Mouse (Mus musculus): ENCODE measurements around the gene Hmgb1. TPM values are rescaled to one million over a fixed set of nuclear protein-coding genes. Genes with fewer than 3 reads are reported as not detected.
"Not testable (repeated sequence)": the region's sequence is repeated elsewhere in the genome, so short reads cannot be mapped to it uniquely, and the experiment has no call there.

The Hmgb1 gene
- polyA plus RNA-seq, 1 experiment = 22.9 TPM

DNA sequence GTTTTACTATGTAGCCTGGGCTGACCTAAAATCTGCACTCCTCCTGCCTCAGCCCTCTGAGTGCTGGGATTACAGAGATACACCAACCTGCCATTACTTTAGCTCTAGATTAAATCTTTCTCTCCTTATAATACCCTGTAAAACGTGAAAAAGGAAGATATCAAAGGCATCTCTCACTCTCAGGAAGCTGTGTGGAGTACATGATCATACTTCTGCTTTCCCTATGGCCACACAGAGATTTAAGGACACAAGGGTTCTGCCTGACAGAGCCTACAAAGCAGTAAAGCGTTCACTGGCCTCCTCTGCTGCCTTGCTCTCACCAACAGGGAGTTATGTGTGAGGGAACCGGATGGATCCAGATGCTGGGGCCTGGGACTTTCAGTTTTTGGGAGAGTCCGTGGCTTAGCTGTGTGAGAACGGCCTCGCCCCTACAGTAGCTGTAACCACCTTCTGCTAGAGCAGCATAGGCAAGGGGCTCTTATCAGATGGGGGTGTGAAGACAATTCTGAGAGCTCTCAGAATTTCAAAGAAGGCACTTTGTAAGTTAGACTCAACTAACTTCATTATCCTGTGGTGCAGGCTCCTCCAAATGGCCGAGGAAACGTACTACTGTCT lies 36.8 kb downstream of the Hmgb1 start:
- no peak for DNase-seq (ENCODE audit: low read depth)

- DNase-seq (ENCODE audit: low read depth) = no peak
These were observed 37.6 kb downstream of the Hmgb1 start for GRCm38 (mm10) chr5:149146691-149147090.

- peak; percentile 51 for DNase-seq (ENCODE audit: low read depth)
These were observed 40.4 kb downstream of the Hmgb1 start for GRCm38 (mm10) chr5:149143766-149144375.

DNA sequence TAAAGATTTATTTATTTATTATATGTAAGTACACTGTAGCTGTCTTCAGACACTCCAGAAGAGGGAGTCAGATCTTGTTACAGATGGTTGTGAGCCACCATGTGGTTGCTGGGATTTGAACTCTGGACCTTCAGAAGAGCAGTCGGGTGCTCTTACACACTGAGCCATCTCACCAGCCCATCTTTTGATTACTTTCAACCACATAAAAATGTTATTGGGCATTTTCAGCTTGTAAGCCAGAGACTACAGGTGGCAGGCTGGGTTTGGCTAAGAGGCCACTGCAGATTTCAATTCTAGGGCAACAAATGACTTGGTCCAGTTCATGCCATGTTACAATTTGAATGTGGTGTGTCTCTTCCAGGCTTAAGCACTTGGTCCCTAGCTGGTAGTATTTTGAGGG lies 43.1 kb downstream of the Hmgb1 start:
- not testable (repeated sequence) for DNase-seq (ENCODE audit: low read depth)

DNA sequence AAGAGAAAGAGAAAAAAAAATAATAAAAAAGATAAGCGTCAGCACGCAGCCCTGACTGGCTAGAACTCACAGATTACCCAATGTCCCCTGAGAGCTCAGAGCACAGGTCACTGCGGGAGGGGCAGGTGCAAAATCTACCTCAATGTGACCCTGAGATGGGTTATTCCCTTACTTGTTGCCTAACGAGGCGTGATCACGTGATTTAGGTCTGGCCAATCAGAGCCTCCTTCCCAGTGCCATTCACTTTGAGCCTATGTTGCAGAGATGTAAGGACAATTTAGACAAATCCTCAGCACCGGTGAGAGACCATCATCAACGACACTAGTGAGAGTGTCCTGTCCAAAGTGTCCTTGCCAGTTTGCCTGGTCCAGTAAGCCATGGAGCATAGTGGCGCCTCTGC lies 44.0 kb downstream of the Hmgb1 start:
- DNase-seq (ENCODE audit: low read depth) = no peak

DNA sequence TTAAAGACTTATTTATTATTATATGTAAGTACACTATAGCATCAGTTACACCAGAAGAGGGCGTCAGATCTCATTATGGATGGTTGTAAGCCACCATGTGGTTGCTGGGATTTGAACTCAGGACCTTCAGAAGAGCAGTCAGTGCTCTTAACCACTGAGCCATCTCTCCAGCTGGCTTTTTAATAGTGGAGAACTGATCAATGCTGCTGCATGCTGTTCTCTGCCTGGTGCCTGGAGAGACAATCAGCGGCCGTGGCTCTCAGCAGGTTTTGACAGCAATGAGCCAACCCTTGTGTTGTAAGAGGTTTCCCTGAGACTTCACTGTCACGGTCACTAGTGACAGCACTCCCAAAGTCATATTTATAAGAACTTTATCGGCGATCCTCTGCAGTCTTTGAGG lies 46.2 kb downstream of the Hmgb1 start:
- not testable (repeated sequence) for DNase-seq (ENCODE audit: low read depth)

GRCm38 (mm10) chr5:149137447-149137846 lies 46.8 kb downstream of the Hmgb1 start:
- no peak for DNase-seq (ENCODE audit: low read depth)

DNA sequence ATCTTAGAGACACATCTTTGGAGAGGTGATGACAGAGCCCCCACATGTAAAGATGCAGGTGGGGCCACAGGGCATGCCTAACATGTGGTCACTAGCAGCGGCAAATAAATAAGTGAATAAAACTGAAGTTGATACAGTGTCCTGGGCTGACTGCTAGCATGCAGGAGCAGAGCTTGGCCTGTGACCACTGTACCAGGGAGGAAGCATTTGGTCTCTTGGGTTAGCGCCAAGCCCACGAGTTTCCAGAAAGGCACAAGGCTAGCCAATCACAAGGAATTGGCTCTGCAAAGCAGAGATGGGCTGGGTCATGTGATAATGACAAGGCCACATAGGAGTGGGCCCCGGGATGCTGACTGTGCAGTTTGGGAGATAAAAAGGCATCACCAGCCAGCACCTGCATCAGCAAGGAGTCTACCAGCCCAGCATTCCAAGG lies 47.3 kb downstream of the Hmgb1 start:
- DNase-seq (ENCODE audit: low read depth) = no peak

DNA sequence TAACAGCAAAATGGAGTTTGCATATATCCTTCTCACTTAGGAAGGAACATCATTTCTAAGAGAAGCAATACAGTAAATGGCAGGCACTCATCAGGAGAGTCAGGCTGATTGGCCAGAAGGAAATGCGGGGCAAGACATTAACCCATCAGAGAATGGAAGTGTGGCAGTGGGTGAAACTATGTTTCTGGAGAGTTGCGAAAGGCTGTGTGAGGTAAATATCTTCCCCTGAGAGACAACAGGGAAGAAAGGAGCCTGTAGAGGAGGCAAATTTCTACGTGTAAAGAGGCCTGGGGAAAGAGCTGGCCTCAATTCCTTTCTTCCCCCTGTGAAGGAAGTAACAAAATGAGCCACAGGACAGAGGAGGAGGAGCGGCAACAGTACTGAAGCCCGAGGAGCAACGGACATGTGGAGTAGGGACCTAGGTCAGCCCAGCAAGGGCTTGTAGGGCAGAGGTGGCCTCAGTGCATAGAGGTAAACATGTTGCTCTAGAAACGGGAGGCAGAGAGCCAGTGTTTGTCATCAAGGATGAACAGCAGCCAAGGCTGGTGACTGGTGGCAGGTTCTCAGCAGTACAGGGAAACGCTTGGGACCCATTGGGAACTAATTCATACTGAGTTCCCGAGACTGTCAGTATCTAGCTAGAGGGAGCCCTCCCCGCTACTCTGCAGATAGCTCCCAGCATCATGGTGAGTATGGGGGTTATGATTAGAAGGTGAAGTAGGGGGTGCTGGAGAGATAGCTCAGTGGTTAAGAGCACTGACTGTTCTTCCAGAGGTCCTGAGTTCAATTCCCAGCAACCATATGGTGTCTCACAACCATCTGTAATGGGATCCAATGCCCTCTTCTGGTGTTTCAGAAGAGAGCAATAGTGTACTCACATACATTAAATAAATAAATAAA lies 48.6 kb downstream of the Hmgb1 start:
- DNase-seq (ENCODE audit: low read depth) = no peak

DNA sequence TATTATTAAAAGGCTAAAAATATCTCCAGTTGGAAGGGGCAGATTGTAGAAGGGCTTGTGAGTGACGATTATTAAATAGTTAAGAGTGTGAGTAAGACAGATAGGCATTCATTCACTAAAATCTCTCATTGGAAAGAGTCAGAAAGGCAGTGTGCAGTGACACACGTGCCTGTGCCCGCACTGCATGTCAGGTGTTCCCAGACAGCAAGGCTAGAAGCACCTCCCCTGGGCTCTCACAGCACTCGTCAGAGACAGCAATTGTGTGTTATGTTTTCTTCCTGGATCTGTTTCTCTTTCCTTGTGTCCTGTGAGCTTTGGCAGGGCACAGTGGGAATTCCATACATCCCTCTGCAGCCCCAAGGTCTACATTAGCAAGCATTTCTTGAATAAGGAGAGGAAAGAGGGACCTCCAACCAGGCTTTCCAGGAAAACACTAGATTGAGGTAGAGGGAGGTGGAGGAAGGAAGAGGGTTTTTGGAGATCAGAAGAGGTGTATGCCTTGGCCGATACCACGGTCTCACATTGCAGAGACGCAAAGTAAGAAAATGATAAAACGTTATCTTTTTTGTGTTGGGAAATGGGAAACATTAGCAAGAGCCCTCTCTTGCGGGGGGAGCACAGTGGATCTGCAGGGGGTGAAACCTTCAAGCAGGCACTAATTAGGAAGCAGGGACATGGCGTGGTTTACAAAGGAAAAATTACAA lies 49.4 kb downstream of the Hmgb1 start:
- no peak for DNase-seq (ENCODE audit: low read depth)

DNA sequence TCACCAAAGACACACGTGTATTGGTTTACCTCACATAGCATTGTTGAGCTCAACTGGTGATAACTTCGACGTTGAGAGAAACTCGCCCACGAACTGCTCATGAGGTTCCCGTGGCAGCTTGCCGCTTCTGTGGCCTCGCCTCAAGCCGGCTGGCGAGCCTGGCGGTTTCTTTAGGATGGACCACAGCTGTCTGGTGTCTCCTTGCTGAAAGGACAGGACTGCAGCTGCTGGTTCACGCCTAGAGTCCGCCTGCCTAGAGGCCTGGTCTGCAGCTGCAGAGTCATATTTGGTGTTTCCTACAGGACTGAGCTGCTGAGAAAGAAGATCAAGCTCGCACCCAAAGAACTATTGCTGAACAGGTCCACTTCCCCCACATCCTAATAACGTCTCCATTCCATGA lies 55.8 kb downstream of the Hmgb1 start:
- no peak for DNase-seq (ENCODE audit: low read depth)

DNA sequence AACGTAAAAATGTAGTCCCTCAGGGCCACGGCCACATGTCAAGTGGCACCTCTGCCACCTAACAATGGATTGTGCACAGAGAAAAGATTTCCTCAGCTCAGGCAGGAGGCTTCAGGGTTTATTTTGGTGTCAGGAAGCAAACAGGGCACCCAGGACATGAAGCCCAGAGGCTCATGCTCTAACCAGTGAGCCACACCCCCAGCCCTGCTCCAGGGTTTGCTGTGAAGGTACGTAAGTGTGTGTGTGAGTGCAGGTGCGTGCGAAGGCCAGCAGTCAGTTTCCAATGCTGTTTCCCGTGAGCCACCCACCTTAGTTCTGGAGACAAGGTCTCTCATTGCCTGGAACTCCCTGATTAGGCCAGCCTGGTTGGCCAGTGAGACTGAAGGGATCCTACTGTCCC lies 60.5 kb downstream of the Hmgb1 start:
- DNase-seq (ENCODE audit: low read depth) = no peak

DNA sequence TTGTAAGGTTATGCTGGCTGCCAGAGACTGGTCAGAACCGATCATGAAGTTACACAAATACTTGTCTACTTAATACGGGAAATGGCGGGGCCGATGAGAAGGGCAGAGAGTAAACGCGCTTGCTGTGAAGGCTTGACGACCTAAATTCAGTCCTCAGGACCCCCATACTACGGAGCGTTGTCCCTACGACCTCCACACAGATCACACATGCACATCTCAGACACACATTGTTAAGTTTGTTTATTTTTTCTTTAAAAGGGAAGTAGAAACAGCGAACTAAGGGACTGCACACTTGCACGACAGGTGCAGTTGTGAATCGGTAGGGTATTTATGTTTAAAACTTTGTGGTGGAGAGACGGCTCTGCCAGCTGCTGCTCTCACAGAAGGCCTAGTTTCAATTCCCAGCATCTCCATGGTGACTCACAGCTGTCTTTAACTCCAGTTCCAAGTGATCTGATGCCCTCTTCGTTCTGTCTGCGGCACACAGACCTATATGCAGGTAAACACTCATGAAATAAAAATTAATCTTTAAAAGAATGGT lies 64.9 kb downstream of the Hmgb1 start:
- no peak for DNase-seq (ENCODE audit: low read depth)

GRCm38 (mm10) chr5:149117815-149118547 lies 66.3 kb downstream of the Hmgb1 start:
- DNase-seq (ENCODE audit: low read depth) = no peak

GRCm38 (mm10) chr5:149114587-149114986 lies 69.7 kb downstream of the Hmgb1 start:
- no peak for DNase-seq (ENCODE audit: low read depth)

GRCm38 (mm10) chr5:149114034-149114433 lies 70.3 kb downstream of the Hmgb1 start:
- DNase-seq (ENCODE audit: low read depth) = no peak

- no peak for DNase-seq (ENCODE audit: low read depth)
These were observed 70.8 kb downstream of the Hmgb1 start for GRCm38 (mm10) chr5:149113439-149113838.

DNA sequence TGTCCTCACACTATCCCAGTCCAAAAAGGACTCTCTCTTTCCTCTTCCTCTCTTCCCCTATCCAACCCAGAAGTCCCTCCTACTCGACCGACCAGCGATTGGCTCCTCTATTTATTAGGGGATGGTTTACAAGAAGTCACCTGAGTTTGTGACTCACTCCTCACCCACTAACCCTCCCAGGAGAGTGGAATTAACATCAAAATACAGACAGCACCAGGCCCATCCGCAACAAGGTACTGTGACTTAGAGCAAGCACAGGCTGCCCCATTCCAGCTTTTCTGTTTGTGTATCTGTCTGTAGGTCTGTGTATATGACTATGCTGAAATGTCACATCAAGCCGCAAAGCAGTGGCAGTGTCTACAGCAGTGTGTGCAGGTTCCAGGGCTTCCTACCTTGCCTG lies 71.7 kb downstream of the Hmgb1 start:
- DNase-seq (ENCODE audit: low read depth) = no peak

DNA sequence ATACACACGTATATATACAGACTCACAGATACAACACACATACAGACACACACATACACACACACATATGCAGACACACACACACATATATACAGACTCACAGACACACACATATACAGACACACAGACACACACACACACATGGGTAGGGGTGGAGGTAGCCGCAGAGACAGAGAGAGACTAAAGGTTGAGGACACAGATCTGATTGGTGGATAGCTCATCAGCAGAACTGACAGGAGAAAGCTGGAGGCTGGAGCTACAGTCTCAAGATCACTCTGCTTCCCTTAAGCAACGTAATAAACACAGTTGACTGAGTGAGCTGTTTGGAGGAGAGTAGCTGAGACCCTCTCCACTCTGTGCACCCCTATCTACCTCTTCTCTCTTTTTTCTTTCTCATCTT lies 75.1 kb downstream of the Hmgb1 start:
- DNase-seq (ENCODE audit: low read depth) = no peak

DNA sequence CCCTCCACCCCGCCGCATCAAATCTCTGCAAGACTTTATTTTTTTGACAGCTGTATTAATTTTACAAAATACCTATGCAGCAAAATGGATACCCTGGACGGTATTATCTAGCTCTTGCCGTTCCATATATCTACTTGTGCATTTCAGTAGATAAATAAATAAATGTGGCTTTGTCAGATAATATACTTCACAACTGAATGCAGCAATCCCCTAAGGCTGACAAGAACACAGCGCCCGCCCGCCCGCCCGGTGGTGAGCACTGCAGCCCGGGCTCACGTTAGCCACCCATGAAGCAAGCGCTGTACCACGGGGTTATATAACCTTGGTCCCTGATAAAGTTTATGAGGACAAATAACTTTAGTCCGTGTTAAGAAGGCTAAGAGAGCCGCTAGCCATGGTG lies 76.1 kb downstream of the Hmgb1 start:
- no peak for DNase-seq (ENCODE audit: low read depth)

DNA sequence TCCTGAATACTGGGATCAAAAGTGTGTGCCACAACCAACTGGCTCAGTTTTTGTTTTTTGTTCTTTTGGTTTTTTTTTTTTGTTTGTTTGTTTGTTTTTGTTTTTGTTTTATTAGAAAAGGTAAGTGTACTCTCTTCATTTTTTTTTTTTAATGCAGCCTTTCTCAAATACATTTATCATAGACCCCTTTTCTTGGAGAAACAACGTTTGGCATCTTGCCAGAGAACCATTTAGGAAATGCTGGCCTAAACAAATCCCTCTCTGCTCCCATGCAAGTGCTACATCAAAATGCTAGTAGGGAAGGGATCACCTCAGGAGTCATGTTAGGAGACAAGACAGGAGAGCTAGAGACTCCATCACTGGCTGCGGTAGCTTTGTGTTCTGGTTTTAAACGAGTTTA lies 76.7 kb downstream of the Hmgb1 start:
- DNase-seq (ENCODE audit: low read depth) = no peak

All from gonadal fat pad, adult 2 months (tissue).